Mouse (Mus musculus) testis, adult 2 months (tissue): Measurements from ENCODE around the gene Rufy3.

Experiments used
- CTCF ChIP-seq: fragments of 200-500 bp; IDR thresholded peaks from 2 replicates; pipeline ENCODE4 v1.5.1; 2012; ENCODE audit warnings: low read depth, mild to moderate bottlenecking, inconsistent platforms, low read length, moderate library complexity; ENCODE audit not compliant: control insufficient read depth, insufficient read depth, insufficient replicate concordance
- POLR2A ChIP-seq: fragments of 200-500 bp; IDR thresholded peaks from 2 replicates; pipeline ENCODE4 v1.6.1; 2012; ENCODE audit warnings: low read depth, mild to moderate bottlenecking, inconsistent platforms, low read length, moderate library complexity; ENCODE audit not compliant: control insufficient read depth

DNA sequence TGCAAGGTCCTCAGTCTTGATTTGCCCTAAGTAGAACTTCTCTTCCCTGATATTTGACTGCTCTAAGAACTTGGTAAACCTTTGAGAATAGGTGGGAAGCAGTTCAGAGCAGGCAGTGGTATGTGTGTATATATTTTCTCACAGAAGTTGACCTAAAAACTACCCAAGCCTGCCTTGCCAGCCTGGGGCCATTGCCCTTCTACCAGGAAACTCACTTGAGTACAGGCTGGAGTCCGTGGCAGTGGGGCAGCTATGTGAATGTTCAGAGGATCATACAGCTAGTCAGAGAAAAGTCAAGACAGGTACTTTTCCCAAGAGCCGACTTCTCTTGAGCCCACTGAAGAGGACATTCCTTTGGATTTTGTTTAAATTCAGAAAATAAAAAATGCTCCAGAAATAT lies 80.1 kb downstream of the Rufy3 start:
- TF ChIP-seq CTCF (no peak), POLR2A (no peak)
